Mouse (Mus musculus) embryonic facial prominence, embryonic 12.5 days (tissue): ENCODE data around the gene Cdc42se2. TPM values are rescaled to one million over a fixed set of nuclear protein-coding genes. Genes with fewer than 3 reads are reported as not detected.

Experiments
- ATAC-seq: fragments of 200-750 bp; cut with Nextera tagmentation; 2 replicates; pipeline ENCODE4 v1.8.0; 2017; ENCODE audit not compliant: insufficient number of reproducible peaks, insufficient read depth, low FRiP score, low TSS enrichment
- H3K27ac ChIP-seq: fragments of 300-500 bp; sonication (generic); 2 replicates; pipeline ENCODE4 v1.5.1; 2016; ENCODE audit warnings: mild to moderate bottlenecking
- H3K27me3 ChIP-seq: fragments of 300-500 bp; sonication (generic); 2 replicates; pipeline ENCODE4 v1.6.1; 2016; ENCODE audit warnings: mild to moderate bottlenecking, moderate library complexity
- H3K36me3 ChIP-seq: fragments of 300-500 bp; sonication (generic); 2 replicates; pipeline ENCODE4 v1.6.1; 2016; ENCODE audit warnings: mild to moderate bottlenecking
- H3K4me1 ChIP-seq: fragments of 300-500 bp; sonication (generic); 2 replicates; pipeline ENCODE4 v1.6.1; 2016
- H3K4me2 ChIP-seq: fragments of 300-500 bp; sonication (generic); replicated peaks from 2 replicates; pipeline ENCODE4 v1.6.1; 2016; ENCODE audit warnings: mild to moderate bottlenecking, moderate library complexity
- H3K4me3 ChIP-seq: fragments of 300-500 bp; sonication (generic); 2 replicates; pipeline ENCODE4 v1.5.1; 2016; ENCODE audit warnings: mild to moderate bottlenecking
- H3K9ac ChIP-seq: fragments of 300-500 bp; sonication (generic); 2 replicates; pipeline ENCODE4 v1.6.1; 2016; ENCODE audit warnings: mild to moderate bottlenecking, moderate library complexity
- H3K9me3 ChIP-seq: fragments of 300-500 bp; sonication (generic); 2 replicates; pipeline ENCODE4 v1.6.1; 2016; ENCODE audit warnings: mild to moderate bottlenecking, moderate library complexity
- WGBS: fragments of 180-500 bp; shearing (Covaris S2); methylation state at CpG from one replicate; pipeline ENCODE4 v1.1.7; 2016; 5-methylcytosine and 5-hydroxymethylcytosine counted together
- polyA plus RNA-seq: library from polyadenylated mRNA; unstranded; fragments of >200 nt; fragmentation: Nextera tagmentation; extraction: Ambion mirVana; gene quantifications from 2 replicates; pipeline ENCODE4 v1.2.1, GENCODE M21; 2016

The Cdc42se2 gene
- polyA plus RNA-seq, 1 experiment from 2014 or later = 114 TPM

DNA sequence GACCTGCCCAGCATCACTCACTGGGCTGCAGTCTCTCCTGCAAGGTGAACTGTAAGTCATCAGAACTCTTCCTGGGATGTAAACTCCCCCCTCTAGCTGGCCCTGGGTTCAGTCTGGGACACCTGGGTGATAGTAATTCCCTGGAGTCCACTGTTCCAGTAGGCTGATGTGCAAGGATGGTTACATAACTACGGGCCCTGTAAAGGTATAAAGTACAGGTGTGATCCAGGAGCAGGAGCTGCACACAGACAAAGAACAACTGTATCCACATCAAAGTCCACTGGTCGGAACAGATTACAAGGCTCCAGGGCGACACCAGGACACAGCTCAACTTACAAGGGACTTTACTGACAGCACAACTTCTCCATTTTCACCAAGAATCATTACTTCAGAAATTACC lies 23.6 kb upstream of the Cdc42se2 start:
- Histone ChIP-seq H3K9me3 (no peaks in the 10 kb centered on the region), H3K36me3 (no peaks in the 10 kb centered on the region), H3K27me3 (no peaks in the 10 kb centered on the region), H3K4me1 (no peaks in the 10 kb centered on the region), H3K4me2 (no peak overlapping the region), H3K9ac (no peak overlapping the region), H3K4me3 (no peak overlapping the region), H3K27ac (no peak overlapping the region)
- 61% methylated on average over 3 of the region's 3 CpGs for WGBS
- no peak for ATAC-seq

DNA sequence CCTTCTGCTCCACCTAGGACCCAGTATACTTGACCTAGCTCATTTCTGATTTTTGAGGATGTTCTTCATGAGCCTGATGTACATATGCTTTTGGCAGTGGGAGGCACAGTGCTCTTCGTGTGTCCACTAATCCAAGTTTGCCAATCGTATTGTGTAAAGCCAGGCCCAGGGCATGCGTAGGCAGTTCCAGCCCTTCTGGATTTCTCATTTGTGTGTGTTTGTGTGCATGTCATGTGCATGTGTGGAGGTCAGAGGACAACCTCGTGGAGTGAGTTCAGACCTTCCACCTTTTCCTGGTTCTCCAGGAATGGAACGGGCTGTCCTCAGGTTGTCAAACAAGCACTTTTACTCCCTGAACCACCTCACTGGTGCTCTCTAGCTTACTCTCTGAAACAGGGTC lies 22.1 kb upstream of the Cdc42se2 start:
- H3K27me3 ChIP-seq = no peaks in the 10 kb centered on the region
- H3K4me2 ChIP-seq = no peak overlapping the region
- H3K4me1 ChIP-seq = no peaks in the 10 kb centered on the region
- no peaks in the 10 kb centered on the region for H3K9me3 ChIP-seq
- no peak overlapping the region for H3K27ac ChIP-seq
- no peaks in the 10 kb centered on the region for H3K36me3 ChIP-seq
- no peak overlapping the region for H3K4me3 ChIP-seq
- H3K9ac ChIP-seq = no peak overlapping the region
- no peak for ATAC-seq
- WGBS = 86% methylated on average over 5 of the region's 5 CpGs

DNA sequence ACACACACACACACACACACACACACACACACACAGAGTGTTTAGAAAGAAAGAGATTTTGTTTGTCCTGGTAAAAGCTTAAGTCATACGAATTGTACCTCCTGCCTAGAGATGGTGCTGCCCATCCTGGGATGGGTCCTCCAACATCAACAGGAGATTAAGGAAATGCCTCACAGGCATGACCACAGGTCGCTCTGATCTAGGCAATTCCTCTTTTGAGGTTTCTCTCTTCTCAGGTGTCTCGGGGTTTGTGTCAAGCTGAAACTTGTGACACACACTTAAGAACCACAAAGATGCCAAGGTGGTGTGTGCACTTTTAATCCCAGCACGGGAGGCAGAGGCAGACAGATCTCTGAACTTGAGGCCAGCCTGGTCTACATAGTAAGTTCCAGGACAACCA lies 20.7 kb upstream of the Cdc42se2 start:
- no peaks in the 10 kb centered on the region for H3K36me3 ChIP-seq
- H3K4me2 ChIP-seq = no peak overlapping the region
- ATAC-seq = no peak
- H3K27ac ChIP-seq = no peak overlapping the region
- WGBS = 77% methylated on average over 4 of the region's 4 CpGs
- H3K4me3 ChIP-seq = no peak overlapping the region
- H3K9ac ChIP-seq = no peak overlapping the region
- no peaks in the 10 kb centered on the region for H3K9me3 ChIP-seq
- no peaks in the 10 kb centered on the region for H3K4me1 ChIP-seq
- no peaks in the 10 kb centered on the region for H3K27me3 ChIP-seq

DNA sequence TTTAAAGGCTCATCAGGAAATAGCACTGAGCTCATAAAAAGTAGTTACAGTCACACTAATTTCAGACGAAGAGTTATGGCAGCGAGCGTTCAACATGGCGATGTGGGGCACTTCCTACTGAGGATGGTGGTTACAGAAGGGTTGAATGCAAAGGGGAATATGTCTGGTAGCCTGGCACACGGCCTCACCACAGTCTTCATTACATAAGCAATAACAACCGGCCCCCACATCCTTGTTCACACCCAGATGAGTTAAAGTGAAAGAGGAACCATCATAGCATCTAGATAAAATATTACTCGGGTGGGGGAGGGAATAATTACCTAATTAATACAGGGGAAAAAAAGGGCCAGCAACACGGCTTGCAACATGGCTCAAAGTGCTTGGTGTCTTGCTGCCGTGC lies 20.2 kb upstream of the Cdc42se2 start:
- WGBS = 82% methylated on average over 9 of the region's 9 CpGs
- H3K27me3 ChIP-seq = no peaks in the 10 kb centered on the region
- H3K4me1 ChIP-seq = no peaks in the 10 kb centered on the region
- H3K4me2 ChIP-seq = no peak overlapping the region
- no peak overlapping the region for H3K9ac ChIP-seq
- no peaks in the 10 kb centered on the region for H3K9me3 ChIP-seq
- no peak overlapping the region for H3K4me3 ChIP-seq
- H3K36me3 ChIP-seq = no peaks in the 10 kb centered on the region
- H3K27ac ChIP-seq = no peak overlapping the region
- ATAC-seq = no peak

DNA sequence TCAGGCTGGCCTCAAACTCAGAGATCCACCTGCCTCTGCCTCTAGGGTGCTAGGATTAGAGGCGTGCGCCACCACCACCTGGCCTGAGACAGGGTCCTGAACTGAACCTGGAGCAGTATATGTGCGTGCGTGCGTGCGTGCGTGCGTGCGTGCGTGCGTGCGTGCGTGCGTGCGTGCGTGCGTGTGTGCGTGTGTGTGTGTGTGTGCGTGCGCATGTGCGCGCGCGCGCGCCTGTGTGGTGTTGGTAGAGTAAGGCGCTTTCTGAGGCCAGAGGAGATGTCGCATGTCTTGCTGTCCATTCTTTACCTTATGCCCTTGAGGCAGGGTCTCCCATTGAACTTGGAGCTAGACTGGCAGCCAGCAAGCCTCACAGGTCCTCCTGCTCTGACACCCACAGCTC lies 19.4 kb upstream of the Cdc42se2 start:
- Histone ChIP-seq H3K4me2 (no peak overlapping the region), H3K27me3 (no peaks in the 10 kb centered on the region), H3K9me3 (no peaks in the 10 kb centered on the region), H3K36me3 (no peaks in the 10 kb centered on the region), H3K4me3 (no peak overlapping the region), H3K27ac (no peak overlapping the region), H3K9ac (no peak overlapping the region), H3K4me1 (no peaks in the 10 kb centered on the region)
- WGBS = 89% methylated on average over 28 of the region's 28 CpGs
- no peak for ATAC-seq

DNA sequence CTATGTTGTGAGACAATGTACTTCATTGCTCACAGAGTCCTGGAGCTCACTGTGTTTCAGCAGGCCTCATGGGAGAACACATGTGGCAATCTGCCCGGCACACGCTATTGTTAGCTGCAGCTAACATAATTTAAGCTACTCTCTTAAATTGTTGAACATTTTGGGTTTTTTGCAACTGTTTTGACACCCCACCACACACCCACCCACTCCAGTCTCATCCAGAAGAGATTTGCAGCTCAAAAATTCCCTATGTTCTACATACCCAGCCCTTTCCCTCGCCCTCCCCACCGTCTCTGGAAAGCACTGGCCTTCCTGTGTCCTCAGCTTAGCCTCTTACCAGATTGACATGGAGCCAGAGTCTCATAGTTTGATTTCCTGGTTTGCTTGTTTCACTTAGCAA lies 17.7 kb upstream of the Cdc42se2 start:
- H3K27ac ChIP-seq = no peak overlapping the region
- no peaks in the 10 kb centered on the region for H3K36me3 ChIP-seq
- H3K4me1 ChIP-seq = no peaks in the 10 kb centered on the region
- no peaks in the 10 kb centered on the region for H3K9me3 ChIP-seq
- no peaks in the 10 kb centered on the region for H3K27me3 ChIP-seq
- H3K4me2 ChIP-seq = no peak overlapping the region
- H3K9ac ChIP-seq = no peak overlapping the region
- 86% methylated on average over 4 of the region's 4 CpGs for WGBS
- no peak for ATAC-seq
- H3K4me3 ChIP-seq = no peak overlapping the region

DNA sequence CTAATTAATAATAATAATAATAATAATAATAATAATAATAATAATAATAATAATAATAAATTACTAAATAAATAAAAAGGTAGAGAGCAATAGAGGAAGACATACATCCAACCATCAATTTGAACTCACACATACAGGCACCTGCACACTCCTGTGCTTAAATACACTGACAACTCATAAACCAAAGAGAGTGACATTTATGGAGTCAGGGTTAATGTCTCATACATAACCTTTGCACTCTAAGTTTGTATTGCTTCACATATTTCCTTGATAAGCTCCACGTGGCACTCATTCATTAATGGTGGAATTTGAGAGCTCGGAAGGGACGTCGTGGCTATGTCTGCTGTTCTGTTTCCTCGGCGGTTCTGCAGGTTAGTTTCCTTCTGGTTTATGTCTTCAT lies 15.1 kb upstream of the Cdc42se2 start:
- H3K9me3 ChIP-seq = no peaks in the 10 kb centered on the region
- no peak for ATAC-seq
- H3K36me3 ChIP-seq = no peaks in the 10 kb centered on the region
- no peaks in the 10 kb centered on the region for H3K27me3 ChIP-seq
- no peak overlapping the region for H3K4me3 ChIP-seq
- H3K9ac ChIP-seq = no peak overlapping the region
- no peak overlapping the region for H3K27ac ChIP-seq
- H3K4me1 ChIP-seq = no peaks in the 10 kb centered on the region
- 64% methylated on average over 6 of the region's 6 CpGs for WGBS
- H3K4me2 ChIP-seq = no peak overlapping the region

DNA sequence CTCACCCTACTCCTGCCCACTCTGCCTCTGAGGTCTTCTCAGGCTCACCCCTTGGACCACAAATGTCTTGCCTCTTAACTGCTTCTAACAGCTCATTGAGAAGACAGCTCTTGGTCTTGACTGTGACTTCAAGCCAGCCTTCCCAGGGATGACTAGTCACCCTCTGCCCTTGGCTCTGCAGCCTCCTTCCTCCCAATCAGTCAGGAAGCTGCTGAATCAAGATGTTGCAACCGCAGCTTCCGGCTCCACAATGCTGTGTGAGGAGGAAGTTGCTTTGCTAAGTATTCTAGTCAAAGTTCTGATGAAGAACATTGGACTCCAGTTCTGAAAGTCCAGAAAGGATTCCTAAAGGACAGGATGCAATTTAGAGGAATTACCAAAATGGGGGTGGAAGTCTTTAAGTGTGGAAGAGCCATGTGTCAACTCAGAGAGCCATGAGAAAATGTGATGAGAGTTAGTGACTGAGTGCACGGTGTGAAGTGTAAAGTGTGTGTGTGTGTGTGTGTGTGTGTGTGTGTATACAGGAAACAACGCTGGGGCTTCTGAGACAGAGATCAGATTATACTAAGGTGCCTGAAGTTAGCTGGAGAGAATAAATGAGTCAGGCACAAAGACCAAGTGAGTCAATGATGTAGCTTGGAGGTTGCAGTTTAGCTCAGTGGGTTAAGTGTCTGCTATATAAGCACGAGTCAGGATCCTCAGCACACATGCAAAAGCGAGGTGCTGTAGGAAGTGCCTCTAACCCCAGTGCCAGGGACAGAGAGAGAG lies 14.5 kb upstream of the Cdc42se2 start:
- H3K9ac ChIP-seq = no peak overlapping the region
- H3K36me3 ChIP-seq = no peaks in the 10 kb centered on the region
- H3K4me3 ChIP-seq = no peak overlapping the region
- H3K4me2 ChIP-seq = no peak overlapping the region
- H3K27me3 ChIP-seq = no peaks in the 10 kb centered on the region
- H3K27ac ChIP-seq = no peak overlapping the region
- H3K4me1 ChIP-seq = no peaks in the 10 kb centered on the region
- H3K9me3 ChIP-seq = no peaks in the 10 kb centered on the region
- no peak for ATAC-seq
- 76% methylated on average over 6 of the region's 6 CpGs for WGBS

DNA sequence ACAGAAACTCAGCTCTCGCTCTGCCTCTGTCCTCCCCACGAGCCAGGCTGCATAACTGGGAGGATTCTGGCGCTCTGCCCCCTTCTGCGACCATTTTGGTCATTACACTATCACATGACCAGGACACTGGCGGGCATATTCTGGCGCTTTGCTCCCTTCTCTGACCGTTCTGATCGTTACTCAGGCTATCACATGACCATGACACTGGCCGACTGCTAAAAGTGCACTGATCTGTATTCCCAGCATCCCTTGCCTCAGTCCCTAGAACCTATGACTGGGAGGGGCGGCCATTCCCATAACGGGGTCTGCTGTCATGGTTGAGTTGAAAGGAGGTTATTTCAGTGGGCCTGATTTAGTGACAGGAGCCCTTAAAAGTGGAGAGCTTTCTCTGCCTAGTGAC lies 9.1 kb upstream of the Cdc42se2 start:
- Histone ChIP-seq H3K36me3 (no peaks in the 10 kb centered on the region), H3K4me2 (no peak overlapping the region), H3K9me3 (no peaks in the 10 kb centered on the region), H3K4me3 (no peak overlapping the region), H3K9ac (no peak overlapping the region), H3K27me3 (no peaks in the 10 kb centered on the region), H3K4me1 (no peaks in the 10 kb centered on the region), H3K27ac (no peak overlapping the region)
- 80% methylated on average over 11 of the region's 11 CpGs for WGBS
- no peak for ATAC-seq

DNA sequence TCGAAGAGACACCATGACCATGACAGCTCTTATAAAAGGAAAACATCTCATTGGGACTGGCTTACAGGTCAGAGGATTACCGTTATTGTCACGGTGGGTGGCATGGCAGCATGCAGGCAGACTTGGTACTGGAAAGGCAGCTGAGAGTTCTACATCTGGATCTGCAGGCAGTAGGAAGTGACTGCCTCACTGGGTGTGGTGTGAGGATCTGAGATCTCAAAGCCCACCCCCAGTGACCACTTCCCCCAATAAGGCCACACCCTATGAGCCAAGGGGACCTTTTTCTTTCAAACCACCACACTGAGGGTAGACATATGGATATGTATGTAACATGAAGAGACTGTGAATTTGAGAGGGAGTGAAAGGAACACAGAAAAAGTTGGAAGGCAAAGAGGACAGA lies 7.2 kb upstream of the Cdc42se2 start:
- no peak overlapping the region for H3K27ac ChIP-seq
- H3K9me3 ChIP-seq = no peaks in the 10 kb centered on the region
- H3K36me3 ChIP-seq = no peaks in the 10 kb centered on the region
- no peak for ATAC-seq
- no peak overlapping the region for H3K4me3 ChIP-seq
- no peaks in the 10 kb centered on the region for H3K27me3 ChIP-seq
- 90% methylated on average over 3 of the region's 3 CpGs for whole genome bisulfite sequencing
- no peak overlapping the region for H3K9ac ChIP-seq
- no peak overlapping the region for H3K4me2 ChIP-seq
- H3K4me1 ChIP-seq = no peaks in the 10 kb centered on the region

DNA sequence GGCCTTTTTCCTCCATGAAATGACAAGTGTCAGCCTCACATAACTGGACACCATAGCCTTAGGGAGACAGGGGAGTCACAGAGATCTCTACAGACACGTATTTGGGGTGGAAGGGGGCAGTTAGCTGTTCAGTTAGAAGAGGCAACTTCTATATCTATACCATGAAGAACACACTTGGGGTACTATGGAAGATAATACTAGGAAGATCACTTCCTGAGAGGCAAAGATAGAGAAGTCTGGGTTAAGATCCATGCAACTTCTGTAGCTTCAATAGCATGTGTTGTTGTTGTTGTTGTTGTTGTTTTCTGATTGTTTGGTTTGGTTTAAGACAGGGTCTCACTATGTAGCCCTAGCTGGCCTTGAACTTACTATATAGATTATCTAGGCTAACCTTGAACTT lies 5.7 kb upstream of the Cdc42se2 start:
- no peak overlapping the region for H3K27ac ChIP-seq
- H3K9me3 ChIP-seq = no peaks in the 10 kb centered on the region
- no peaks in the 10 kb centered on the region for H3K27me3 ChIP-seq
- no peaks in the 10 kb centered on the region for H3K36me3 ChIP-seq
- no peak overlapping the region for H3K4me3 ChIP-seq
- H3K9ac ChIP-seq = no peak overlapping the region
- no peak for ATAC-seq
- H3K4me1 ChIP-seq = no peaks in the 10 kb centered on the region
- H3K4me2 ChIP-seq = no peak overlapping the region
- WGBS = 72% methylated on average over 1 of the region's 1 CpGs

DNA sequence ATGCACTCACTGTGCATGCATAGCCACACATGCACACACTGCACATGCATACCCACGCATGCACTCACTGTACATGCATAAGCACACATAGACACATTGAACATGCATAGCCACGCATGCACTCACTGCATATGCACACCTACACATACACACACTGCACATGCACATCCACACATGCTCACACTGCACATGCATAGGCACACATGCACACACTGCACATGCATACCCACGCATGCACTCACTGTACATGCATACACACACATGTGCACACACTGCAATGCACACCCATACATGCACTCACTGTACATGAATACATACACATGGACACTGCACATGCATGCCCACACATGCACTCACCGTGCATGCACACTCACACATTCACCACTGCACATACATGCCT lies 4.0 kb upstream of the Cdc42se2 start:
- Histone ChIP-seq H3K4me3 (no peak overlapping the region), H3K4me1 (no peaks in the 10 kb centered on the region), H3K27ac (no peak overlapping the region), H3K27me3 (no peaks in the 10 kb centered on the region), H3K36me3 (no peaks in the 10 kb centered on the region), H3K9ac (no peak overlapping the region), H3K4me2 (no peak overlapping the region), H3K9me3 (no peaks in the 10 kb centered on the region)
- no peak for ATAC-seq
- WGBS = 95% methylated on average over 4 of the region's 4 CpGs
